Mouse (Mus musculus): ENCODE measurements around the gene Tmub2.

Gene Tmub2

DNA sequence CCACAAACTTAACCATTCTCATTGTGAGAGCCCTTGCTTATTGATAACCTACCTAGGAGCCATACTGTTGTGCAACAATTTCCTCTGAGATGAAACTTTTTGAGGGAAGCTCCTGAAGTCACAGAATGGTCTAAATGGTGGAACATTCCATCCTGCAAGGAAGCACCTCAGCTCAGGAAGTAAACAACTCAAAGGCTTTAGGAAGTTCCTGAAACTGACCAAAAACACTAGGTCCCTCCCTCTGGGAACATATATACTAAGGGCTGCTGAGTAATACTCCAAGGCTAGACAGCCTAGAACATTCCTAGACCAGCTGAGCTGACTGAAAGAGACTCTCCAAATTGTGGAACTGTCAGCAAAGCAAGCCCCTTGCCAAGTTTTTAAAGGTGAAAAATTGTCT lies 48.3 kb downstream of the Tmub2 start:
- no peak for DNase-seq

DNA sequence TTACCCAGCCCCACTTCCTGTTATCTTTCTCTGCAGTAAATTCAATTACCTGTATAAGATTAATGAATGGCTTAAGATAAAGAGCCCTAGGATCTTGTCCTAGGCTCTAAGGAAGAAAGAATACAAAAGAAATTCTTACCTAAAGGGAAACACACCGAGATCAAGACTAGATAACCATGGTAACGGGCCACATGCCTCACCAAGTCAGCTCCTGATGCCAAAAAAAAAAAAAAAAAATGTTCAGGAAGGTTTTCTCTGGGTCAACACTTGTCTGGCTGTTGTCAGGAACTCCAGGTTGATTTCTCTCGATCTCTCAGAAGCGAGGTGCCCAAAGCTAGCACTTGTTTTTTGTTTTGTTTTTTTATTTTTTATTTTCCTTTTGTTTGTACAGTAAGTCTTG lies 49.3 kb downstream of the Tmub2 start:
- DNase-seq = no peak

DNA sequence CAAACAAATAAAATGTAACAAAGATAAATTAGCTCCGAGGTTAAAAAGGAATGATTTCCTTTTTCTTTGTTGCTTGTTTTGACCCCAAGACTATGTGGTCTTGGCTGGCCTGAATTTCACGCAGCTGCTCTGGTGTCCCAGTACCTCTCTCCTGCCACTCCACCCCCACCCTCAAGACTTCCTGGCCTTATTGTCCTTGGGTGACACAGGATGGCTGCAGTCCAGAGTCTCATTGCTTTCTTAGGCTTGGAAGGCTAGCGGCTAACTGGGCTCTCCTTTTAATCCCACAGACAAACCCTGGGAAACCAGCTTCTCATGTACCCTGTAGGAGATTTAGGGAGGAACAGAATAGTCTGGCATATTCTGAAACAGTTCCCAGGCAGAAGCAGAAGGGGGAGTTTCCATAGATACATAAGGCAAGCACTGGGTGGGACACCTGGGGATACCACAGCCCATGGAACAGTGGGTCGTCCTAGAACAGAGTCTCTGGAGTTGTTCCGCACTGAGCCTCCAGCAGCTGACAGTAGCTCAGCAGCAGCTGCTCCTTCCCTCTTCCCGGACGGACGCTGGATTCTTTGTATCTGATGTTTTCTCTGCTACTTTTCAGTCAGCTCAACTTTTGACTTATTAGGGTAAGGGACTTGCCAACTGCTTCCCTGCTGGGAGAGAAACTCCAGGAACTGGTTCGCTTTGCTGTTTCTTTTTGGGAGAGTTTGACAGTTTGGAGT lies 50.4 kb downstream of the Tmub2 start:
- DNase-seq = no peak

DNA sequence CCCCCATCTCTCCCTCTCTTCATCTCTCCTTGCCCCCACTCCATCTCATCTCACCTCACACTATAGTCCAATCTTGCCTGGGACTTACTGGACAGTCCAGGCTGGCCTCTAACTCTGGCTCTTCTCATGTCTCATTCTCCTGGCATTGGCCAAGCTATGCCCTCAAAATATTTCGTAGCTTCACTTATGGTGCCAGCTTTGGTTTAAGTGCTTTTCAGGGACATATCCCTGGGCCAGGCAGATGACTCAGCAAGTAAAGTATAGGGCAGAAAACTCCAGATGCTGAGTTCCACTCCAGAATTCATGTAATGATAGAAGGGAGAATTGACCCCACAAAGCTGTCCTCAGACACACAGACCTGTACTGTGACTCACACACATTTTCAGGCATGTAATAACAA lies 51.5 kb downstream of the Tmub2 start:
- no peak for DNase-seq

GRCm38 (mm10) chr11:102337921-102338320 lies 53.2 kb downstream of the Tmub2 start:
- no peak for DNase-seq

GRCm38 (mm10) chr11:102338561-102338960 lies 53.8 kb downstream of the Tmub2 start:
- peak; percentile 96 for DNase-seq

All from cerebellum, adult 8-10 months (tissue).